Mouse (Mus musculus) CD8-positive naive resting alpha-beta T cell, adult 2 months (primary cell): Measurements from ENCODE around the gene Hexb.
A peak's percentile ranks its signal among the peaks of the same experiment; 100 is the strongest.

ENCODE experiments used
- DNase-seq, 2 experiments: peaks; one replicate each; pipeline ENCODE4 v3.0.0; 2022; ENCODE audit warnings: low read depth in 2 of 2, low spot score in 2 of 2

The Hexb gene

DNA sequence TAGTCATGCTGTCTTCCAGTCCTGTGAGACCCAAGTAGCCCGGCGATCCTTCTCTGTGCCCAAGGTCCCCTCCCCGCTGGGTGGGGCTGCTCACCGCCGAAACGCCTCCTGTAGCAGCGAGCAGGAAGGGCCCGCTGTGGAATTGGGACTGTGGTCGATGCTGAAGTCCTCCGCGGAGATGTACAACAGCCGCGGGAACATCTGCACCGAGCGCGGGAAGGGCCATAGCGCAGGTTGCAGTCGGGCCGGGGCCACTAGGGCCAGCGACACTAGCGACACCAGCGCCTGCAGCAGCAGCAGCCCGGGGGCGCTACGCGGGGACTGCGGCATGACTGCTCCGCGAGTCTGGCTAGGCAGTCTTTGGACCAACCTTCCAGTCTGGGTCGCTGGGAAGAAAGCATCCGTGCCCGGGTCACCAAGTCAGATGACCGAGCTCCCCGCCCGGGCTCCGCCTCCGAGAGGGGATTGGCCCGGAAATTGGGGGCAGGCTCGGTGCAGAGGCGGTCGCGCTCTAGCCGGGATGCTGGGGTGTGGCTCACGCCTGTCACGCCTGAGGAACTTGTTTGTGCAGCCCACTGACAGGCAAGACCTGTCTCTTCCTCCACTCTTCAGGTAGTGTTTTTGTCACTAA, at the start of gene Hexb:
TSS of gene Hexb (minus strand) at position 426 of the 631 bp plus-strand sequence.
- peak; percentile 86 to 91 for DNase-seq

DNA sequence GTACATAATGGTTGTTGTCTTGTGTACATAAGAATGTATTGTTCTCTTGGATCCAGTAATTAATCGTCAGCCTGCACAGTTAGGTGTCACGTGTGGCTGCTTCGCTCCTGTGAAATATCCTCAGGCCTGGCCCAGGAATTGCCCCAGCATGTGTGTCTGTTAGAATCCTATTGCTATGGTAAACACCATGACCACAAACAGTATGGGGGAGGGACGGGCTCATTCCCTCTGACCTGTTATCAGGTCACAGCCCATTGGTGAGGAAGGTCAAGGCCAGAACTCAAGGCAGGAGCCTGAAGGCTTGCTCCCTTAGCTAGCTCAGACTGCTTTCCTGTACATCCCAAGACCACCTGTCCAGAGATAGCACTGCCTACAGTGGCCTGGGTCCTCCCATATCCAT, 49.6 kb upstream of the Hexb start:
- DNase-seq: no peak

DNA sequence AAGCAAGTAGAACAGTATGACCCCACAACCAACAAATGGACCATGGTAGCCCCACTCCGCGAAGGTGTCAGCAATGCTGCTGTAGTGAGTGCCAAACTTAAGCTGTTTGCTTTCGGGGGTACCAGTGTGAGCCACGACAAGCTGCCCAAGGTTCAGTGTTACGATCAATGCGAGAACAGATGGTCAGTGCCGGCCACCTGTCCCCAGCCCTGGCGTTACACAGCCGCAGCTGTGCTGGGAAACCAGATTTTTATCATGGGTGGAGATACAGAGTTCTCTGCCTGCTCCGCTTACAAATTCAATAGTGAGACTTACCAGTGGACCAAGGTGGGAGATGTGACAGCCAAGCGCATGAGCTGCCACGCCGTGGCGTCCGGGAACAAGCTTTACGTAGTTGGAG, 48.1 kb upstream of the Hexb start:
- no peak for DNase-seq

DNA sequence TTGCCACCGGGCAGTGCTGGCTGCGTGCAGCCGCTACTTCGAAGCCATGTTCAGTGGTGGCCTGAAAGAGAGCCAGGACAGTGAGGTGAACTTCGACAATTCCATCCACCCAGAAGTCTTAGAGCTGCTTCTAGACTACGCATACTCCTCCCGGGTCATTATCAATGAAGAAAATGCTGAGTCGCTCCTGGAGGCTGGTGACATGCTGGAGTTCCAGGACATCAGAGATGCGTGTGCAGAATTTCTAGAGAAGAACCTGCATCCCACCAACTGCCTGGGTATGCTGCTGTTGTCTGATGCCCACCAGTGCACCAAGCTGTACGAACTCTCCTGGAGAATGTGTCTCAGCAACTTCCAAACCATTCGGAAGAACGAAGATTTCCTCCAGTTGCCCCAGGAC, 47.0 kb upstream of the Hexb start:
- DNase-seq: no peak

DNA sequence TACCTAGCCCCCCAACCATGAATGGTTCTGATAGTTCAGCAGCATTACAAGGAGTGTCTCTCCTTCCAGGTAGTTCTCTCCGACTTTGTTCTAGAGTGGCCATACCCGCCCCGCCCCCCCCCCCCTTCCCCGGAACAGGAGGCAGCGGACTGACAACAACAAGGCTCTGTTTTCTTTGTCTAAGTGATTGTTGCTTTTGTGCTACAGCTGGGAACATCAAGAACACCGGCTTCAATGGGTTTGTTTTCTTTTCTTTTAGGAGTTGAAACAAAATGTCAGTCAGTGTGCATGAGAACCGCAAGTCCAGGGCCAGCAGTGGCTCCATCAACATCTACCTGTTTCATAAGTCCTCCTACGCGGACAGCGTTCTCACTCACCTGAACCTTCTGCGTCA, 46.6 kb upstream of the Hexb start:
- no peak for DNase-seq

DNA sequence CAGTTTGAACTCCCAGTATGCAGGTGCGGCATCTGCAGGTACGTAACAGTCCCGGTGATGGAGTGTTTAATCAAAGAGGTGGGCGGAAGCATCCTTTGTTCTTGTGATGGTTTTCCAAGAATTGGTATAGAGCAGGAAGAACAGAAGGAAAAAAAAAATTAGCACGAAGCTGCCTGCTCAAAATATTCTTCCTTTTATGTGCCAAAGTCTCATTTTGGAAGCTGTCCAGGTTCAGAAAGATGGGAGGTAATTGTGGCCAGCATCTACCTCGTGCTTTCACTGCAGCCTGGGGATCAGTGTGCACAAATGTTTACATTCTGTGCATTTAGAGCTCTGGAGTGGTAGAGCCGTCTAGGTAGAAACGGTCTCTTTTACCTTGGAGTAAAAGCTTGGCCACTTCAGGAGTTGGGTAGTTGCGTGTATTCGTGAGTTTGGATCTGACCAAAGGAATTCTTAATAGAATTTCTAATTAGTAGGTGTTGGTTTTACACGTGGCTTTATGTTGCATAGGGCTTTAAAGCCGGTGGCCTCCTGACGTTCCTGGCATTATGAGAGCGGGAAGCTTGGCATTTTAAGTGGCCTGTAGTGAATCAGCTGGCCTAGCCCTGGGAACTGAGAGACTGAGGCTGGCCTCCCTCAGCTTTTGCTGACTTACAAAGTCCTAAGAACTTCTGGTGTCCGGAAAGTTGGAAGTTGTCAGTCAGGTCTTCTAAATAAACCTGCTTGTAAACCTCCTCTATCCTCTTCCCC, 46.0 kb upstream of the Hexb start:
- DNase-seq: no peak

DNA sequence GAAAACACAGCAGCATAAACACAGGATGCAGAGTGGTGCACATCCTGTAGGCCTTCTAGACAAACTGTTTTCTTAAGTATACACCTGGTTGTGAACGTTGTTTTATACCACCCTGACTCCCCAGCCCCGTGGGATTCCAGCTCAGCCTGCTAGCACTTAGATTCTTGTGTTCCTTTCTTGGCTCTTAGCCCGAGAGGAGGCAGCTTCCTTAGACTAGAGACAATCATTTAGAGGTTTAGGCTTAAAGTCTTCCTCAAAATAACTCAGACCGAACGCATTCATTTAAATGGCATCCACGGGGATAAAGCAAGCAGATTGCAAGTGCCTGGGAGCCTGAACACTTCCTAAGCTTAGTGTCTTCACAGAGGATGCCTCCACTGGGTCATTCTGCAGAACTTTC, 44.6 kb upstream of the Hexb start:
- DNase-seq: no peak

DNA sequence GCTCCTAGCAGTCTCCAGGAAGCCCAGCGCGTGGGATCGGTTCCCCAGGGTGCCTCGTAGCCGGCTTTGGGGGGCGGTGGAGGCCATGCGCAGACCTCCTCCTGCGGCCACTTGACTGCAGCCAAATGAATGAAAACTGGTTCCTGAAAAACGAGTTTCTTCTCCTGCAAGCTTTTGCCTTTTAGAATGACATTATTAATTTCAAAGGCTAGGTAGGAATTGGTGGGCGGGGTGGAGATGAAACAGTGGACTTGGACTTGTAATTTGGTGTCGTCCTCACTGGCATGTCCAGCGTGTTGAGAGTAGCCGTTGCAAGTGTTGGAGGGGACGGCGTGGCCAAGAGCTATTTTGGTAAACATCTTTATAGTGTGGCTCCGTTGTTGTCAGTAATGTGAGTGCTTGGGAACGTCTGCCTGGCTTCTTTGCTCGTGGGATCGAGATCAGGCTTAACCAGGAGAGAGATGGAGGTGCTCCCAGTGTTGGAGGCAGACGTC, 43.7 kb upstream of the Hexb start:
- DNase-seq: no peak

DNA sequence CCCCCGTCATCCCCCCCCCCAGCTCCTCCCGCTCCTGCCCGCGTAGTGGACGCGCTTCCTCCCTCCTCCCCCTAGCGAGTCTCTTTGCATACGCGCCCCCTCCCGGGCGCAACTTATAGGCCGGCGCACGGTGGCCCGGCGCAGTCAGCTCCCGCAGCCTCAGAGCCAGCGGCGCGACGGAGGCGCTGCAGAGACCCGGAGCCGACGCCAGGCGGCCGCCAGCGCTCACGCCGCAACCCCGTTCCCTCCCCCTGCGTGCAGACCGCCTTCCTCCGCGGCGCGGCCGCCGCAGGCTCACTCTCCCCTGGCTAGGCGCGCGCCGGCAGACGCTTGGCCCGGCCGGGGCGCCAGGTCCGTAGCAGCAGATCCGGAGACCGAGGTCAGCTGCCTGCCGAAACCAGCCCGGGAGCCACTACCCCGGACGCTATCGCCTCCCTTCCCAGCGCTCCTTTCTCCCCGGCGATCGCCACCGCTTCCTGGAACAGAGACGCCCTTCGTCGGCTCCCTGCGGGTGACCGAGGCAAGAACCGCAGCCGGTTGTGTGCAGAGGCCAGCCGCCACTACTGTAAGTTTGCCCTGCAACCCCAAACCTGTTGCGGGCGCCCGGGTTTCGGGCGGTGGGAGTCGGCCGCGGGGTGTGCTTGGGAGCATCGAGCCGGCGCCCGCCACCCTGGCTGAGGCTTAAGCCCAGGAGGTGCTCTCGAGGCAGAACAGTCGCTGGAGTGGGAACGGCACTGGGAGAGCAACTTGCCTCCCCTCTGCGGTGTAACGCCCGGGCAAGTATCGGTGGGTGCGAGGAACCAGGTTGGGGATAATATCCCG, 43.0 kb upstream of the Hexb start, which contains the start of gene Enc1:
TSS of gene Enc1 (plus strand) at position 141 of the 822 bp plus-strand sequence.
- DNase-seq: peak; percentile 84 to 85

DNA sequence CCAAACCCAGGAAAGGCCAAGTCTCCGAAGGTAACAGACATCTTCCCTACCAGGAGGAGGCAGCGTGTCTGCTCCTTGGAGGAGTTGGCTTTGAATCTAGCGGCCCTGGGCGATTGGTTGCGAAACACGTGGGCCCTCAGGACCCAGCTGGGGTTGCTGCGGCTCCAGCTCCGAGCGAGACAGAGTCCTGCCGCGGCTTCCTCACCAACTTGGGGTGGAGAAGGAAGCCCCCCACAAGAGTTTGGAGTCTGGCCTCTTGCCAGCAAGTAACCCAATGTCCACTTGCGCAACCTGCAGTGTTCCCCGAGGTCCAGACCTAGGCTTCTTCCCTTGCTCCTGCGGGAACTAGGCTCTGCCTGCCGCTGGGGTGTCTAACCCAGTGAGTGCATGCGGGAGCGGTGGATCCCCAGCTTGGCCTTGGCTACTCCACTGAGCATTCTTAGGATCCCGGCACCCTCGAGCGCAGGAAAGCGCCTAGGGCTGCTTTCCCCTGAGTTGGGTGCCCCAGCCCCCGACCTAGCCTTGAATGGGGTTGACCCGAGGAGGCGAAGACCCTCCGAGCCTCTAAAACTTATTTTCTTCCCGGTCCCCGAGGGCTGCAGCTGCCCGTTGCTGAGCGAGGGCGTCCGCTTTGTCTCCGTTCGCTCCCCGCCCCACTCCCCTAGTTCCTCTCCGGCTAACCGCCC, 42.3 kb upstream of the Hexb start:
- peak; percentile 44 to 54 for DNase-seq

DNA sequence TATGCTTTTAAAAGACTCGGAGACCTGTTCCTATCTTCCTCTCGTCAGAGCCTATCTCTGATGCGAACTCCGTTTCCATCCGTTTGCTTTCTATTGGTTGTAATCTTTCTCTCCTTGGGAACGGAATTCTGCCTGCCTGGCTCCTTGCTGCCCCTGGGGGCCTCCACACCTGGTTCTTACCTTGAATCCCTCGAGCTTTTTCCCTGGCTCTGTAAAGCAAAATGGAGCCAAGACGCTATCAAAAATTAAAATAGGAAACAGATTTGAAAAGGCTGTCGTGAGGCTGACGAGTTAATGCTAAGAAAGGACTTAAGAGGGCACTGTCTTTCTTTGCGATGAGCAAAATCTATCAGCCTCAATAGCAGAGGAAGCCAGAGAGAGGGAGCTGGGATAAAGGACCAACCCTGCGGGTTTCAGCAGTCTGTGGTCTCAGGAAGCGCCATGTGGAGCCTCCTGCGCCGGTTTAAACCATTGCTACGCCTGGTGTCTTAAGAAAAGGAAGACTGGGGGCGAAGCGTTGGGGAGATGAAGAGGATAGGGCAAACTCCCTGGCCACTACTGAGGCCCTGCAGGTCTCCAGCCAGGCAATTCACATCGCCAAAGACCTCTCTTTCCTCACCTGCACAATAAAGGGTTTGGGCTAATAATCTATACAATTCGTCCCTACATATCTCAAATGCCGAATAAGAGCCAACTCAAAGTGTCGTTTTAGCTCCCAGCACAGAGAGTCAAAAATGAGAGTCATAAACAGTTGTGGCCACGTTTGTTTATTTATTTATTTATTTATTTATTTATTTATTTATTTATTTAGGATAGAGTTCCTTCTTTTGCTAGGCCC, 41.4 kb upstream of the Hexb start:
- peak in 1 of 2 experiments; percentile 24 for DNase-seq

DNA sequence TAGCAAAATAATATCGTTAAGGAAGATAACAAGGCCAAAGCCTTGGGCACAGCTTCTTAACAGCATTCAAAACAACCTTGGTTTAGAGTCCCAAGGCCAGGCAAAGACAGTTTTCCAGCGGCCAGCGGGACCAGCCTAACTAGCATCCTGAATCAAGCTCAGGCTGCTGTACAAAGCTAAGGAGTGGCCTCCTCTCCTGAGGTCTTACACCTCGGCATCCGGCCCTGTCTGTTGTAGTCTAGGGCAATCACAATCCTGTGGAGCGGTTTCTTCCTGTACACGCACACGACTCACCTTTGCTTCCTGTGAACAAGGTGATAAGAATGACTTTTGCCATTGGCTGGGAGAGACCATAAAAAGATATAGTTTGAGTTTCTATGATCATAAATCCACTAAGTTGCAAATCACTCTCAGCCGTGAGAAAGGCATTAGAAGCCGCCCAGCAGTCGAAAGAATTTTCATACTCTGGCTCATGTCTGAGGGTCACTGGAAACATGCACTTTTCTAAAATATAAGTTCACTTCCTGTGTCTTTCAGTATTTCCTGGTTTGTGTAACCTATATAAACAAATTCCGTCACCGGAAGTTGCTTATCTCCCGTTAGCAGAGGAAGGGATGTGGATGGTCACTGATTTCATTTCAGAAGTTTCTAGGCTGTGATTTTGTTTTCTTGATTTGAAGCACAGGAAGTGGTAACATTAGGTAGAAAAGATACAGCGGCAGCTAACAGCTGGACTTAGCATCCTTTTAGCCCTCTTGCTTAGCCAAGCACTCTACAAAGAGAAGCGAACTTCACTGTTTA, 40.2 kb upstream of the Hexb start:
- no peak for DNase-seq

DNA sequence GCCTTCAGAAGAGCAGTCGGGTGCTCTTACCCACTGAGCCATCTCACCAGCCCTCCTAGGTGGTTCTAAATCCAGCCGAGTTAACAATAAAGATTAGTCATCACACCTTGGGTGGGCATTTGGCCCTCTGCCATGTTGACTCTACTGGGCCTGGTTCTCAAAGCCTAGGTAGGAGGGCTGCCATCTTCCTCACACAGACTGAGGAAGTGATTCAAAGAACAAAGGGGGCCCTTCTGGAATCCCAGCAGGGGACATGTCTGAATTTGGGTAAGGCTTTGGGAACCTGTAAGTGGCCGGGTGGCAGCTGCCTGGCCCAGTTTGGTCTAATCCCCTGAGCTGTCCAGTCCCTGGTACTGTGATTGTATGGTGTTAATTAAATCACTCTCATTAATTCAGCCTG, 39.5 kb upstream of the Hexb start:
- DNase-seq: no peak

DNA sequence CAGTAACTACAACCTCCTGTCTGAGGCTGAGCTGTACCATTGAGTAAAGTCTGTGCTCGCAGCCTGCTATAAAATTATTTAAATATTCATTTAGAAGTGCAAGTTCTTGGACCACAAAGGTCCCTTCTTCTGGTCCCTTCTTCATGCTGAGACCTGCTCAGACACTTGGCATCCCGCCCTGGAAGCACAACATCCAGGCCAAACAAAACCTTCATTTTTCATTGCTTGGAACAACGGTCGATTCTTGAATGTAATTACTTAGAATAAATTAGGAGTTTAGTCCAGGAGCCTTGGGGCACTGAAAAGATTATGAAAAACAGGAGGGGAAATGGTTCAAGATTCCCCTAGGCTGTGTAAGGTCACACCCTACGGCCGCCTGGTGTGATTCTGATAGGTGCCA, 37.8 kb upstream of the Hexb start:
- no peak for DNase-seq

DNA sequence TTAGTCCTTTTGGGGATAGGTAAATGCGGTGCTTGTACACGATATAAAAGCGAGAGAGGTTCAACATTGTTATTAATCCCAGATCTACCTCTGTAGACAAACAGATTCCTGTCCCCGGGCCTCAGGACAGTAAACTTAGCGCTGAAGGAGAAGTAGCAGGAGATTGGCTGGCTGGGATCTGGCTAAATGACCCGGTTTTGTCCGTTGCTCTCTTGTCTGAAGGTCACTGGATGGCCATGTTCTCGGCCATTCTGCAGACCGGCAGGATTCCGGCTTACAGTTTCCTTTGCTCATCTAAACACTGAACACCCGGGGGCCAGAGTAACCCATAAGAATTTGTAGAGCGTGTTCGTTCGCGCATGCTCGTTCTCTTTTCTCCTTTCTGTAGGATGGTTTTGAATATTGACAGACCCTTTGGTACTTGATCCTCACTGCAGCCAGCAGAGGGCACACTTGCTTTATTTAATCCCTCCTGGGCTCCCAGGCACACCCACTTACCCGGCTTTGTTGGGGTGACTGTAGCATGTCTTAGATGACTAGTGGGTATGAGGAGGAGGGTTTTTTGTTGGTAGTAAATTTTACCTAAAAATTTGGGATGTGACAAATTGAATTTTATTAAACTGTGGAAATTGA, 36.7 kb upstream of the Hexb start:
- DNase-seq: peak; percentile 74 to 81

DNA sequence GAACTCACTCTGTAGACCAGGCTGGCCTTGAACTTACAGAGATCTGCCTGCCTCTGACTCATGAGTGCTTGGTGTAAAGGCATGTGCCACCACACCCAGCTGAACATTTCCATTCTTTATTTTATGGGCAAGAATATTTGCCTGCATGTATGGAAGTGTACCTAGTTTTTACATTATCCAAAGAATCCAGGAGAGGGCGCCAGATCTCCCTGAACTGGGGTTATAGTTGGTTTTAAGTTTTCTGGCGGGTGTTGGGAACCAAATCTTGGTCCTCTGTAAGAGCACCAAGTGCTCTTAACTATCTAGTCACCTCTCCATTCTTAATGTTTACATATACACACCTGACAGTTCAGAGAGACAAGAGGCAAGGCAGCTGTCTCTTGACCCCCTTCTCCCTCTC, 34.9 kb upstream of the Hexb start:
- DNase-seq: no peak

DNA sequence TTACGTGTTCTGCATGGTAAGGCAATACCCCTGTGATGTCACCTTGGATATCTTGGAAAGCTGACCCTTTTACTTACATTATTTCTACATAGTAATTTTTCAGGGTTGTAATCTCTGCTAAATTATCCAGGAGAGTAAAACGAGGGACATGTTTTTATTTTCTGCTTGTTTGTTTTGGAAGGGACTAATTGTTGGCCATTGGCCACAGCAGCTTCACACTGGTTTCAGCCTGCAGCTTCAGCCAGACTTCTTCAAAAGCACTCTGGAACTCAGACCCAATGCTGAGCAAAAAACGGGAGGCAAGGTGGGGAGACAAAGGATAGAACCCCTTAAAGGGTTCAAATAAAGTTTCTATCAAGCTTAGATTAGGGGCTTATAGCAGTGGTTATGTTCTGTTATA, 31.9 kb upstream of the Hexb start:
- no peak for DNase-seq

DNA sequence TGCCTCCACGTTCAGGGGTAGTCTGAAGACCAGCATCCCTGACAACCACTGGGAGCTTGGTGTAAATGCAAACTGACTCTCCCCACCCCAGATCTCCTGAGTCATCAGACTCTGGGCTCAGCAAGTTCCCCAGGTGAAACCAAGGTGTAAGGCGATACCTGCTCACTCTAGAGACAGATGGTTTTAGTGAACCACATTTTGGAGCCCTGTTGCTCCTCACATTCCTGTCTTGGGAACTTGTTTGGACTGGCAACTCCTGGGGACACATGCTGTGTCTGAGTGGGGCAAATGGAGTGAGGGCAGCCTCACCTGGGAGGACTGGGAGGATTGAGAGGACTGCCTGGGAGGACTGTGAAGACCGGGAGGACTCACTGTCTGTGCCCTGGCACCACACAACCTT, 29.6 kb upstream of the Hexb start:
- DNase-seq: no peak

DNA sequence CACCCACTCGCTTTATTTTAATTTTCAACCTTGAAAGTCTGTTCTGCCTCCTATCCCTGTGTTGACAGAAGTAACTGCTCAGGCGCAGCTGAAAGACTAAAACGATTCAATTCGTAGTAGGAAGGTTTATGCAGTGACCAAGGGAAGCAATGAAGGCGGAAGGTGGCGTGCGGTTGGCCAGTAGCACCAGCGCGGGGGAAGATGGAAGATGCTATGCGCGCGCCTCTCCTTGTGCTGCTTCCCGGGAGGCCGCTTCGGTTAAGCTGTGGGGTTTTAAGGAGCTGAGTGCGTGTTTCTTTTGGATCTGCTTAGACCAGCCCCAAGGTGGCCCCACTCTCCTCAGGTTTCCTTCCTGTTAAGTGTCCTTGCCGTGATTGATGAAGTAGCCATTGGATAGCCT, 27.0 kb upstream of the Hexb start:
- no peak for DNase-seq
